Mouse (Mus musculus): Measurements from ENCODE around the gene Nupl2. TPM values are rescaled to one million over a fixed set of nuclear protein-coding genes. Genes with fewer than 3 reads are reported as not detected.

Gene Nupl2
- polyA plus RNA-seq, 1 experiment from 2014 or later: 17.1 TPM

- Histone ChIP-seq H3K4me2 (ENCODE audit: low read length) (no peak overlapping the region), H3K4me1 (ENCODE audit: control insufficient read depth in 2 of 2, insufficient read depth in 2 of 2, low read length in 2 of 2) (no peaks in the 10 kb centered on the region), H3K4me3 (ENCODE audit: control insufficient read depth in 1 of 2, insufficient read depth in 1 of 2, low read depth in 1 of 2, low read length in 2 of 2) (no peak overlapping the region), H3K9me3 (ENCODE audit: control insufficient read depth, low read length) (peaks cover 9% of the 10 kb centered on the region), H3K27ac (replicated peaks in 1 of 2; ENCODE audit: control insufficient read depth in 1 of 2, insufficient read depth in 1 of 2, low read depth in 2 of 2, low read length in 2 of 2) (no peak overlapping the region), H3K36me3 (ENCODE audit: control insufficient read depth, insufficient read depth, low read length) (peaks cover 41% of the 10 kb centered on the region), H3K9ac (ENCODE audit: low read length) (no peak overlapping the region), H3K27me3 (ENCODE audit: control insufficient read depth, insufficient read depth, low read length) (no peaks in the 10 kb centered on the region)
- WGBS: 91% methylated on average over 5 of the region's 5 CpGs
- no peak for ATAC-seq (ENCODE audit: insufficient number of reproducible peaks, insufficient read depth, low FRiP score, low read depth)
Measured at GRCm38 (mm10) chr5:24184011-24184410, 19.2 kb downstream of the Nupl2 start.

- 77% methylated on average over 4 of the region's 4 CpGs for WGBS
- no peak overlapping the region for H3K4me3 ChIP-seq (ENCODE audit: control insufficient read depth in 1 of 2, insufficient read depth in 1 of 2, low read depth in 1 of 2, low read length in 2 of 2)
- peaks cover 9% of the 10 kb centered on the region for H3K9me3 ChIP-seq (ENCODE audit: control insufficient read depth, low read length)
- H3K27ac ChIP-seq (replicated peaks in 1 of 2; ENCODE audit: control insufficient read depth in 1 of 2, insufficient read depth in 1 of 2, low read depth in 2 of 2, low read length in 2 of 2): no peak overlapping the region
- no peaks in the 10 kb centered on the region for H3K27me3 ChIP-seq (ENCODE audit: control insufficient read depth, insufficient read depth, low read length)
- H3K9ac ChIP-seq (ENCODE audit: low read length): no peak overlapping the region
- peaks cover 0 to 2% of the 10 kb centered on the region in 2 experiments; a peak in 1 of 4 replicates for H3K4me1 ChIP-seq (ENCODE audit: control insufficient read depth in 2 of 2, insufficient read depth in 2 of 2, low read length in 2 of 2)
- no peak overlapping the region for H3K4me2 ChIP-seq (ENCODE audit: low read length)
- H3K36me3 ChIP-seq (ENCODE audit: control insufficient read depth, insufficient read depth, low read length): peaks cover 10% of the 10 kb centered on the region
- ATAC-seq (ENCODE audit: insufficient number of reproducible peaks, insufficient read depth, low FRiP score, low read depth): no peak
Measured at GRCm38 (mm10) chr5:24188476-24188875, 23.7 kb downstream of the Nupl2 start.

- Histone ChIP-seq H3K27ac (replicated peaks in 1 of 2; ENCODE audit: control insufficient read depth in 1 of 2, insufficient read depth in 1 of 2, low read depth in 2 of 2, low read length in 2 of 2) (no peak overlapping the region), H3K27me3 (ENCODE audit: control insufficient read depth, insufficient read depth, low read length) (no peaks in the 10 kb centered on the region), H3K4me1 (ENCODE audit: control insufficient read depth in 2 of 2, insufficient read depth in 2 of 2, low read length in 2 of 2) (peaks cover 0 to 2% of the 10 kb centered on the region in 2 experiments; a peak in 1 of 4 replicates), H3K4me2 (ENCODE audit: low read length) (no peak overlapping the region), H3K9me3 (ENCODE audit: control insufficient read depth, low read length) (no peaks in the 10 kb centered on the region), H3K4me3 (ENCODE audit: control insufficient read depth in 1 of 2, insufficient read depth in 1 of 2, low read depth in 1 of 2, low read length in 2 of 2) (no peak overlapping the region), H3K9ac (ENCODE audit: low read length) (no peak overlapping the region), H3K36me3 (ENCODE audit: control insufficient read depth, insufficient read depth, low read length) (no peaks in the 10 kb centered on the region)
- 79% methylated on average over 2 of the region's 2 CpGs for WGBS
- no peak for ATAC-seq (ENCODE audit: insufficient number of reproducible peaks, insufficient read depth, low FRiP score, low read depth)
Measured at GRCm38 (mm10) chr5:24191821-24192220, 27.1 kb downstream of the Nupl2 start.

- H3K36me3 ChIP-seq (ENCODE audit: control insufficient read depth, insufficient read depth, low read length): no peaks in the 10 kb centered on the region
Measured at GRCm38 (mm10) chr5:24201006-24201405, 36.2 kb downstream of the Nupl2 start.

GRCm38 (mm10) chr5:24202492-24202891 lies 37.7 kb downstream of the Nupl2 start:
- no peak overlapping the region for H3K27ac ChIP-seq (replicated peaks in 1 of 2; ENCODE audit: control insufficient read depth in 1 of 2, insufficient read depth in 1 of 2, low read depth in 2 of 2, low read length in 2 of 2)
- H3K4me3 ChIP-seq (ENCODE audit: control insufficient read depth in 1 of 2, insufficient read depth in 1 of 2, low read depth in 1 of 2, low read length in 2 of 2): no peak overlapping the region
- H3K9ac ChIP-seq (ENCODE audit: low read length): no peak overlapping the region
- no peaks in the 10 kb centered on the region for H3K4me1 ChIP-seq (ENCODE audit: control insufficient read depth in 2 of 2, insufficient read depth in 2 of 2, low read length in 2 of 2)
- H3K9me3 ChIP-seq (ENCODE audit: control insufficient read depth, low read length): no peaks in the 10 kb centered on the region
- H3K36me3 ChIP-seq (ENCODE audit: control insufficient read depth, insufficient read depth, low read length): no peaks in the 10 kb centered on the region
- ATAC-seq (ENCODE audit: insufficient number of reproducible peaks, insufficient read depth, low FRiP score, low read depth): no peak
- WGBS: 72% methylated on average over 5 of the region's 5 CpGs
- no peak overlapping the region for H3K4me2 ChIP-seq (ENCODE audit: low read length)
- H3K27me3 ChIP-seq (ENCODE audit: control insufficient read depth, insufficient read depth, low read length): no peaks in the 10 kb centered on the region

More at GRCm38 (mm10) chr5:24201006-24201405, 36.2 kb downstream of the Nupl2 start:
- Histone ChIP-seq H3K9ac (ENCODE audit: low read length) (no peak overlapping the region), H3K9me3 (ENCODE audit: control insufficient read depth, low read length) (no peaks in the 10 kb centered on the region), H3K4me3 (ENCODE audit: control insufficient read depth in 1 of 2, insufficient read depth in 1 of 2, low read depth in 1 of 2, low read length in 2 of 2) (no peak overlapping the region), H3K27me3 (ENCODE audit: control insufficient read depth, insufficient read depth, low read length) (no peaks in the 10 kb centered on the region), H3K4me2 (ENCODE audit: low read length) (no peak overlapping the region), H3K27ac (replicated peaks in 1 of 2; ENCODE audit: control insufficient read depth in 1 of 2, insufficient read depth in 1 of 2, low read depth in 2 of 2, low read length in 2 of 2) (no peak overlapping the region), H3K4me1 (ENCODE audit: control insufficient read depth in 2 of 2, insufficient read depth in 2 of 2, low read length in 2 of 2) (no peaks in the 10 kb centered on the region)
- WGBS: 71% methylated on average over 4 of the region's 4 CpGs
- ATAC-seq (ENCODE audit: insufficient number of reproducible peaks, insufficient read depth, low FRiP score, low read depth): no peak

GRCm38 (mm10) chr5:24203266-24203665 lies 38.5 kb downstream of the Nupl2 start:
- no peak overlapping the region for H3K27ac ChIP-seq (replicated peaks in 1 of 2; ENCODE audit: control insufficient read depth in 1 of 2, insufficient read depth in 1 of 2, low read depth in 2 of 2, low read length in 2 of 2)
- H3K9me3 ChIP-seq (ENCODE audit: control insufficient read depth, low read length): no peaks in the 10 kb centered on the region
- H3K9ac ChIP-seq (ENCODE audit: low read length): no peak overlapping the region
- 76% methylated on average over 5 of the region's 5 CpGs for WGBS
- no peaks in the 10 kb centered on the region for H3K36me3 ChIP-seq (ENCODE audit: control insufficient read depth, insufficient read depth, low read length)
- ATAC-seq (ENCODE audit: insufficient number of reproducible peaks, insufficient read depth, low FRiP score, low read depth): no peak
- no peaks in the 10 kb centered on the region for H3K4me1 ChIP-seq (ENCODE audit: control insufficient read depth in 2 of 2, insufficient read depth in 2 of 2, low read length in 2 of 2)
- no peak overlapping the region for H3K4me2 ChIP-seq (ENCODE audit: low read length)
- H3K4me3 ChIP-seq (ENCODE audit: control insufficient read depth in 1 of 2, insufficient read depth in 1 of 2, low read depth in 1 of 2, low read length in 2 of 2): no peak overlapping the region
- H3K27me3 ChIP-seq (ENCODE audit: control insufficient read depth, insufficient read depth, low read length): no peaks in the 10 kb centered on the region

GRCm38 (mm10) chr5:24207965-24208364 lies 43.2 kb downstream of the Nupl2 start:
- Histone ChIP-seq H3K36me3 (ENCODE audit: control insufficient read depth, insufficient read depth, low read length) (no peaks in the 10 kb centered on the region), H3K27ac (replicated peaks in 1 of 2; ENCODE audit: control insufficient read depth in 1 of 2, insufficient read depth in 1 of 2, low read depth in 2 of 2, low read length in 2 of 2) (no peak overlapping the region), H3K4me1 (ENCODE audit: control insufficient read depth in 2 of 2, insufficient read depth in 2 of 2, low read length in 2 of 2) (no peaks in the 10 kb centered on the region), H3K4me2 (ENCODE audit: low read length) (no peak overlapping the region), H3K9me3 (ENCODE audit: control insufficient read depth, low read length) (no peaks in the 10 kb centered on the region), H3K9ac (ENCODE audit: low read length) (no peak overlapping the region), H3K4me3 (ENCODE audit: control insufficient read depth in 1 of 2, insufficient read depth in 1 of 2, low read depth in 1 of 2, low read length in 2 of 2) (no peak overlapping the region), H3K27me3 (ENCODE audit: control insufficient read depth, insufficient read depth, low read length) (no peaks in the 10 kb centered on the region)
- WGBS: 68% methylated on average over 10 of the region's 10 CpGs
- ATAC-seq (ENCODE audit: insufficient number of reproducible peaks, insufficient read depth, low FRiP score, low read depth): no peak

GRCm38 (mm10) chr5:24208505-24208904 lies 43.7 kb downstream of the Nupl2 start:
- Histone ChIP-seq H3K9ac (ENCODE audit: low read length) (no peak overlapping the region), H3K9me3 (ENCODE audit: control insufficient read depth, low read length) (no peaks in the 10 kb centered on the region), H3K27me3 (ENCODE audit: control insufficient read depth, insufficient read depth, low read length) (no peaks in the 10 kb centered on the region), H3K27ac (replicated peaks in 1 of 2; ENCODE audit: control insufficient read depth in 1 of 2, insufficient read depth in 1 of 2, low read depth in 2 of 2, low read length in 2 of 2) (no peak overlapping the region), H3K4me3 (ENCODE audit: control insufficient read depth in 1 of 2, insufficient read depth in 1 of 2, low read depth in 1 of 2, low read length in 2 of 2) (no peak overlapping the region), H3K4me1 (ENCODE audit: control insufficient read depth in 2 of 2, insufficient read depth in 2 of 2, low read length in 2 of 2) (no peaks in the 10 kb centered on the region), H3K4me2 (ENCODE audit: low read length) (no peak overlapping the region), H3K36me3 (ENCODE audit: control insufficient read depth, insufficient read depth, low read length) (no peaks in the 10 kb centered on the region)
- WGBS: 78% methylated on average over 5 of the region's 5 CpGs
- ATAC-seq (ENCODE audit: insufficient number of reproducible peaks, insufficient read depth, low FRiP score, low read depth): no peak
